Mouse (Mus musculus): ENCODE results near the gene Hpcal1.

GRCm38 (mm10) chr12:17698934-17699333 lies 8.3 kb downstream of the Hpcal1 start:
- TF ChIP-seq CTCF (IDR thresholded peaks at IDR 0.05; ENCODE audit: low read depth, low read length) (no peak), EP300 (IDR thresholded peaks at IDR 0.05; ENCODE audit: insufficient read depth, low read depth, low read length) (no peak)
